Mouse (Mus musculus): ENCODE results near the gene Etfa.

Gene Etfa

DNA sequence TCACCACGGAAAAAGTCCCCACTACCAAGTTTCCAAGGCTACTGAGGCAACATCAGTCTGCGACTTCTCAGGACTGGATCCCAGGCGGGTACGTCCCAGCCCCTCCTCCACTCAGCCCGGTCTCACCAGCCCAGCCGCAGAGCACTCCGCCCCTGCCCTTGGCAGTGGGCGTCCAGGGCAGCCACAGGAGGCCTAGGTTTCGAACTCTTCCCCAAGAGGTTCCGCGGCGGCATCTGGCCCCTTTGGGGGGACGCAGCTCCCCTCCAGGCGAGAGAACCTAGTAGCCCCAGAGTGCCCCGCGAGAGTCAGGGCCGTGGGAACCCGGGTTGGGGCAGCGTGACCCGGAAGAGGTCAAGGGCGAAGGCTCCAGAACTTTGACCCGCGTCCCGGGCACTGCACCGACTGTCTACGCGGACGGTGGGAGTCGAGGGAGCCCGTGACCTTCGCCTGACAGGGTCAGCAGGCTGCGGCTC is 486 bp downstream of the Etfa start:
- peak; percentile 84 for DNase-seq (ENCODE audit: low read depth, low spot score)

DNA sequence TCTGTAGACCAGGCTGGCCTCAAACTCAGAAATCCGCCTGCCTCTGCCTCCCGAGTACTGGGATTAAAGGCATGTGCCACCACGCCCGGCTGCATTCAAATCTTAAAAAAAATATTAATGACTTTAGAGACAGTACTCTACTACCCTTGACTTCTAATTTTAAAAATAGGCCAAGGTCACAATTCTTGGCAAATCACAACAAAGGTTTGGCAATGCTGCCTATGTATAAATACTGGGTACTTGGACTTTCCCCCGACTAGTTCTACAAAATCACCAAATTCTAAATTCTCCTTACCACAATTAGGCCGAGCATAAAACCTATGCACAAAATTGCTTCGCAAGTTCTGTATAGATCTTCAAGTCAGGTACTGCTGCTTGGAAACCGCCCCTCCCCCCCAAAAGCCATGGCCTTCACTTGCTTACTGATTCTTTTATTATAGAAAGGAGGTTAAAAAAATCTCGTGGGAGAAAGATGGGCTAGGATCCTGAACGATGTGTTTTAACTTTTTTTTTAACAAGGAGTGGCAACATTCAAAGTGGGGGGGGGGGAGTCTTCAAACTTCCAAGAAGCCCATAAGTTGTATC is 1.3 kb downstream of the Etfa start:
- DNase-seq (ENCODE audit: low read depth, low spot score): no peak

DNA sequence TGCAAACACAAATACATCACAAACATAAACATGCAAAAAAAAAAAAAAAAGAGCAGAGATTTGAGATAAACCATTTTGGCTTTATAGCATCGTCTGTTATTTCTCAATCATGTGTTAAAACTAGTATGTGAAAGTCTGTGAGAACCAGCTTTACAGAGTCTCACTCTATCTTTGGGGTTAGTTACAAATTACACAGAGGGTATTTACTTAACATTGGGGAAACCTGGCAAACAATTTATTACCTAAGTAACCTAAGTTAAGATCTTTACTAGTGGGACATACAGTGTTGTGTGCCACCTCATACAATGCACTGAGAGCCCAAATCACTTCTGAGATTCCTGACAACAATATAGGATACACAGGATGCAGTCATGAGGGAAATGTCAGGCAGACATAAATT is 2.3 kb downstream of the Etfa start:
- DNase-seq (ENCODE audit: low read depth, low spot score): no peak

DNA sequence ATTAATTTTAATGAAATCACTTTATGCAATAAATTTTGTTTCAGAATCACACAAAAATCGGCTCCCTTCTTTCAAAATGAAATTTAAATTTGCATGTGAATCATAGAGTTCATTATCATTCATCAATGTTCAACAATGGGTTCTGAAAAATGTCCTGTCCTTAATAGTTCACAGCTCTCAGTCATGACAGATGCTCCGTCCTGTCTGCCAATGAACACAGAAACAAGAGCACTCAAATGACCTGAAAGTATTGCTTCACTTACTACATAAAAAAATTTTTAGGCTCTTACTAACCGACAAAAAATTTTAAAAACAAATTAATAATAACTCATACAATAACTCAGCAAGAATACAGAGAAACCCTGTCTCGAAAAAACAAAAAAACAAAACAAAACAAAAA is 3.3 kb downstream of the Etfa start:
- DNase-seq (ENCODE audit: low read depth, low spot score): no peak

DNA sequence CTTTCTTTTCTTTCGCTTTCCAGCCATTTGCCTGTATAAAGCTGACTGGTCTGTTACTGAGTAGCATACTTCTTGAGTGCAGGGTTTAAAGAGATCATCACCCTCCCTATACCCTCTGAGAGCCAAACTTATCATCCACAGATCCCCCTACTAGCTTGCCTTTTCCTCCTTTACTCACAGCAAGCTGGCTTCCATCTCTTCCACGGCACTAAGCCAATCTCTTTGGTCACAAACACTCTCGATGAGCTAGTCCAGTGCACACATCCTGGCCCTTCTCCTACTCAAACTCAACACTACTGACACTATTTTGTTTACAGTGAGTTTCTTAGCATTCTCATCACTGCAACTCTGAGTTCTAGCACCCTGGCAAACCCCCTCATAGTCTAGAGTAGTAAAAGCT is 4.1 kb downstream of the Etfa start:
- no peak for DNase-seq (ENCODE audit: low read depth, low spot score)

DNA sequence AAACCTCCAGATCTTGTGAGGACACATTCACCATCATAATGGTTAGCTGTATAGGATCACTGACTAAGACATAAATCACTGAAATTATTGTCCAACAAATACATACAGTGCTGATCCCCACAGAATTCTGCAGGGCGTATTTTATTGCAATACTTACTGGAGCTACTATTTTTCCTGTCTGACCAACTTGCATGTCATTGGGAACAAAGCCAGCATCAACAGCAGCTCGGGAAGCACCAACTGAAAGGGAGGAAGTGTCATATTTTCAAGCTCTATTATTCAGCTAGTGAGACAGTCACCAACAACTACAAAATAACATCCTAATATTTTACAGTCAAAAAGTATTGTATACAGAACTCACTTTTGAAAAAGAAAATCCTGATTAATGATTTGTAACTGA is 29.9 kb downstream of the Etfa start:
- no peak for DNase-seq (ENCODE audit: low read depth, low spot score)

DNA sequence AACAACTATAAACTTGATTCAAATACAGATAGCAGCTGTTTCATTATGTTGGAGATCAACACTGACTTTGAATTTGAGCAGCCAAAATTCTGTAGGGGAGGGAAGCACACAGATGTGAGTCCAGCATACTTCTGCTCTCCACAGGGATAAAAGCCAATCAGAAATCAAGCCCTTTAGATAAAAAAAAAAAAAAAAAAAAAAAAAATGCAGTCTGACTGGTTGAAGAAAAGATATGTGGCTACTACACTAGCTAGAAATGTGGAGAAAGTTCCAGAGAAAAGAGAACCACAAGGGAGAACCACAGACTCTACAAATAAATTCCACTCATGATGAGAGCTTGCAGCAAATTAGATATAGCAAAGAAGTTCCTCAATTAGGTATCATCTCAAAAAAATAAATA is 33.3 kb downstream of the Etfa start:
- no peak for DNase-seq (ENCODE audit: low read depth, low spot score)

DNA sequence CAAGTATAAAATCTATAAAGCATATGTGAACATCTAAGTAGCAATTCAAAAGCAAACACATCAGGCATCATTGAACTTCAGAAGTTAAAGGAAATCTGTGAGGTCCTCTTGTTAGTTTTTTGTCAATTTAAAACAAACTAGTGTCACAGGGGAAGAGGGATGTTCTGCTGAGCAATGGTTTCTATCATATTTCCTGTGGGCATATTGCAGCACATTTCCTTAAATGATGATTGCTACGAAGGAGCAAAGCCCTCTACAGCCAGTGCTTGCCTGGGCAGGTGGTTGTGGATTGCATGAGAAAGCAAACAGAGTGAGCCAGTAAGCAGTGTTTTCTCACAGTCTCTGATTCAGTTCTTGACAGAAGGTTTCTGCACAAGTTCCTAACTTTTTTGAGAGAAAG is 36.0 kb downstream of the Etfa start:
- no peak for DNase-seq (ENCODE audit: low read depth, low spot score)

DNA sequence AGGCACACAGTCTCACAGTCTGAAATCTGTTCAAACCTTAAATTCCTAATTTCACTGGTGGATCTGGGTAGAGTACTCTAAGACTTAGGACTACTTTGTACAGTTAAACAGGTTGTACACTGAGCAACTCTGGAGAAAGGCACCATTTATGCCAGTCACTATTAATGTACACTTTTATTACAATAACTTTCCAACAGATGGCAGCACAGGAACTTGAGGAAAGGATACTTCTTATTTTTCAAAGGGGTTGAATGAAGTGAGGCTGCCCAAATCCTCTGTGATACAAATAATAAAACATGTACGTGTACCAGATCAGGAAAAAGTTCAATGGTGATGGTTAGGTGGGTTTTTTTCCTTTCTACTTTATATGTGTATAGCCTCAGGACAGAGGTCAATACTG is 43.6 kb downstream of the Etfa start:
- DNase-seq (ENCODE audit: low read depth, low spot score): no peak

DNA sequence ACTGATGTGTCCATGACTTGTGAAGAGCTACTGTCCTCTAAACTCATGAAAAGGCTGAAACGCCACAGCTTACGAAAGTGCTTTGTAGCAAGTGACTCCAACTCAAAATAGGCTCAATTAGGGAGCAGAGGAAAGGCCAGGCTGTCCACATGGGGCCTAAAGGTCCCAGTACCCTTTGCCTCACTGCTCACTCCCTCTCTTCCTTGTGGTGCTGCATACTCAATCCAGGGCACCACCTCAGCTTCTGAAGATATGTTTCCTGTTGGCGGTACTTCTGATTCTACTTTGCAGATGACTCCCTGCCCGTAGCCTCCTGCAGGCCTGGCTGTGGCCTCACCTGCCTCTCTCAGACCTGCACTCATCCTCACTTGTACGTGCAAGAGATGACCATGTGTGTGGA is 58.7 kb downstream of the Etfa start:
- DNase-seq (ENCODE audit: low read depth, low spot score): no peak

DNA sequence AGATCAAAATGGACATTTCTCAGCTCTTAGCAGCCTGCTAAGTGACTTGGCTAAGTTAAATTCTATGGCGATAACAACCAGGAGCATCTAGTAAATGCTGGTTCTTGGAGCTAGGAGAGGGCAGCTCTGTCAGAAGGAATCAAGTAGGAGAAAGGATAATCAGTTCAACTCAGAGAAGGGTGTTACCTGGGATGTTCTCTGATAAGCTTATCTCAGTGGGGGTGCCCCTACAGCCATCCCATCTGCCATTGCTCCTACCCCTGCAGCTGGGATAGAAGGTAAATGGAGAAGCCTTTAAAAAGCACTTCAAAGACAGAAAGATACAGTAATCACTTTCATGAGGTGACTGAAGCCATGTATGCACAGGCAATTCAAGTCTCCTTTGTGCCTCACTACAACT is 59.1 kb downstream of the Etfa start:
- no peak for DNase-seq (ENCODE audit: low read depth, low spot score)

DNA sequence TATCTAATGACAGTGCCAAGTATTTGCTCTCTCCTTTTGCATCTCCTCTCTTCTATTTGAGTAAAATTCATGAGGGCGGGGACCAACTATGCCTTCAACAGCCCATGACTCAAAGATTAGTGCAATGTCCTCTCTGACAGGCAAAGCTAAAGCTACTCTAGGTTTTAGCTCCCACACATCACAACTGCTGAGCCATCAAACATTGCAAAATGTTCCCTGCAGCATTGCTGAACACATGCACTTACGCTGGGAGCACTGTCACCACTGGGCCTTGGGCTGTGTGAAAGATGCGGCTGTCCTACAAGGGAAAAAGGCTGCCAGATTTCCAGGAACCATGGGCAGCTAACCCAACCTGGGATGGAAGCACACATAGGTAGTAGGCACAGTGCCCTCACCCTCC is 60.6 kb downstream of the Etfa start:
- no peak for DNase-seq (ENCODE audit: low read depth, low spot score)

DNA sequence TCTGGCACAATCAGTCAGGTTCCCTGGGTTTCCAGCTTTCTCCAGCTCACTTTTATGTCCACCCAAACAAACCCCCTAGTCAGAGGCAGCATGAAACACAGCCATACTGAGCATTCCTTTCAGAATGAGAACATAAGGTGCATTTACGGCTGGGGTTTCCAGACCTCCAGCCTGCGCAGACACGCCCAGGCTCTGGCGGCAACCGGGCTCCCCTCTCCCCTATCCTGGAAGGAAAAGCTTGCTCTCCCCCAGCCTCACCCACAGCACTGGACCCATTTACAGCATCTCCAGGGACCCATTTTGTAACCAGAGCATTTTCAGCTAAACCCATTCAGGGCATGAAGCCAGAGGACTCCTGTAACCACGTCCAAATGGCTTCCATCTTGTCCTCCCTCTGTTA is 62.0 kb downstream of the Etfa start:
- DNase-seq (ENCODE audit: low read depth, low spot score): no peak

DNA sequence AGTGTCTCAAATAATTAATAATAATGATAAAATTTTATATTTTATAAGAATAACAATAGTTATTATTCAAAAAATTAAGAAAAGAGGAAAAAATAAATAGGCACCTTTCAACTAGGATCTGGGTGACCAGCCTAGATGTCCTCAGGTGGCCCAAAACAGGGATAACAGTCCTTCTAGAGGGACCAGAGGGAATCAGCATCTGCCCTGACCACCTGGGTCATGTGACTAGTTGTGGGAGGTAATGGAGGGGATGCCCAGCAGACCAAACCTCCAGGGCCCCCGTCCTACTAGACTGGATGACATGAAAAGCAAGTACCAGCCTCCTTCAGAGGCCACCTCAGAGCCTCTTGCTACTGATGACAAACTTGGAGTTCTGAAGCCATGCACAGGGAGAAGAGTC is 62.9 kb downstream of the Etfa start:
- DNase-seq (ENCODE audit: low read depth, low spot score): no peak

DNA sequence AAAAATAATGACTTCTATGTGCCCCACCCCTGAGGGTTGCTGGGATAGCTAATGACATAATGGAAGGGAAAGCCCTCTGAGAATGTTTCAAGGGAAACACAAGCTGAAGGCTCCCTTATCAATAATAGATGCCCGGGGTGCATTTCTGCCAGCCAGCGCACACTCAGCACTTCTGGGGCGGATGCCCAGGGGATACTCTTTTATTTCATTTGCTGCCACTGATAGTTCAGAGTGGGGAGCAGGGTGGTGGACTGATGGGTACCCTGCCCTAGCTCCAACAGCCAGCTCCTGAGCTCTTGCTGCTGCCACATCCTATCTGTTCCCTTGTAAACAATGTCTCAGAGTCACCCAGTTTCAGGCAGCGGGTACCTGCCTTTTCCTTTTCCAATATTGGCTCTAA is 64.5 kb downstream of the Etfa start:
- no peak for DNase-seq (ENCODE audit: low read depth, low spot score)

DNA sequence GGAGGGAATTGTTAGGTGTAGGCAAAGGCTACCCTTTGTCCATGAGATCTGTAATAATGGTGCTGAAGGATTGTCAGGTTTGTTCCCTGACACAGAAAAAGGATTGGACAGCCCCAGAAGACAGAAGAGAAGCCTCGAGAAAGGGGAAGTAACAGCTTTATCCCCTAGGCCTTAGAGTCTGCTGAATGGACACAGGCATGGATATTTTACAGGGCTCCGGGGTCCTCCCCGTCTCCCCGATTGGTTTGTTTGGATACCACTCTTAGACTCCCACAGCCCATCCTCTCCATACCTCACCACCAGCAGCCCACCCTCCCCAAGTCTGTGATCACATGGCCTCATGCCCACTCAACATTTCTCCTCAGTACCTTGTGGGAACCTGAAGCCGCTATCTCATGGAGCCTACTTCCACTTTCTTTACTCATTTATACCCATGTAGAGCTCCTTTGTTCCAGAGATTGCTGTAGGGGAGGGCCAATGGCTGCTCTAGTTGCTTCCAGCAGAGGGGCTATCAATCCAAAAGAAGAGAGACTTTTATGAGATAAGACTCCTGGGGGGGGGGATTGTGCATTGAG is 72.8 kb downstream of the Etfa start:
- DNase-seq (ENCODE audit: low read depth, low spot score): no peak

DNA sequence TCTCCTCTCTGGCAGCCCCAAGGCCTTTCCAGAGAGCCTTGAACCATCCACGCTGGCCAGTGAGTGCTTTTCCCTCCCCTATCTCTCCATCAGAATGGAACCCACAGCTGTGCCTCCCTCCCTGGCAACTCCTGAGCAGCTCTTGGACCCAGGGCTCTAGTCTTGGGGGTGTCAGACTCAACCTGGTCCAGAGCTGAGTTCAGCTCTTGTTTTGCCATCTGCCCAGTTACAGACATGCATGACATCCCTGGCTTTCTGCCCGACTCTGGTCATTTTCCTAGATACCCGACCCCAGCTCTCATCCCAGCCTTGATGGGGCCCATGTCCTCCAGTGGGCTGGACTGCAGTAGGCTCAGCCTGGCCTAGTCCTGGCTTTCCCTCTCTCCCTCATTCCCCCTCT is 73.6 kb downstream of the Etfa start:
- DNase-seq (ENCODE audit: low read depth, low spot score): no peak

DNA sequence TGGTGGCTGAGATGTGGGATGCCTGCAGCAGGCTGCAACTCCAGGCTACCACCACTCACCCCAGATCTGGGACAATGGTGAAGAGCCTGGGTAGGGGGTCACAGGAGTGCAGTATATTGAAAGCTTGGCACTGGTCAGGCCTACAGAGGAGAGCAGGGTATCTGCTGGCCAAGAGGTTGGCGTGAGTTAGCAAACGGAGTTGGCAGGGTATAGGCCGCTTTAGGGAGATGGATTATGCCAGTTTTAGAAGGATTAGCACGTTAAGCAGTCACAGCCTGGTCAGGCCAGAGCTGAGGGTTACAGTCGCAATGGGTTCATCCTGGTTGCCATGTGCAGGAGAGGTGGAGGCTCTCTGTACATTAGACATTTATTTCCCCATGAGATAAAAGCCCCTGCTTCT is 78.2 kb downstream of the Etfa start:
- DNase-seq (ENCODE audit: low read depth, low spot score): no peak

DNA sequence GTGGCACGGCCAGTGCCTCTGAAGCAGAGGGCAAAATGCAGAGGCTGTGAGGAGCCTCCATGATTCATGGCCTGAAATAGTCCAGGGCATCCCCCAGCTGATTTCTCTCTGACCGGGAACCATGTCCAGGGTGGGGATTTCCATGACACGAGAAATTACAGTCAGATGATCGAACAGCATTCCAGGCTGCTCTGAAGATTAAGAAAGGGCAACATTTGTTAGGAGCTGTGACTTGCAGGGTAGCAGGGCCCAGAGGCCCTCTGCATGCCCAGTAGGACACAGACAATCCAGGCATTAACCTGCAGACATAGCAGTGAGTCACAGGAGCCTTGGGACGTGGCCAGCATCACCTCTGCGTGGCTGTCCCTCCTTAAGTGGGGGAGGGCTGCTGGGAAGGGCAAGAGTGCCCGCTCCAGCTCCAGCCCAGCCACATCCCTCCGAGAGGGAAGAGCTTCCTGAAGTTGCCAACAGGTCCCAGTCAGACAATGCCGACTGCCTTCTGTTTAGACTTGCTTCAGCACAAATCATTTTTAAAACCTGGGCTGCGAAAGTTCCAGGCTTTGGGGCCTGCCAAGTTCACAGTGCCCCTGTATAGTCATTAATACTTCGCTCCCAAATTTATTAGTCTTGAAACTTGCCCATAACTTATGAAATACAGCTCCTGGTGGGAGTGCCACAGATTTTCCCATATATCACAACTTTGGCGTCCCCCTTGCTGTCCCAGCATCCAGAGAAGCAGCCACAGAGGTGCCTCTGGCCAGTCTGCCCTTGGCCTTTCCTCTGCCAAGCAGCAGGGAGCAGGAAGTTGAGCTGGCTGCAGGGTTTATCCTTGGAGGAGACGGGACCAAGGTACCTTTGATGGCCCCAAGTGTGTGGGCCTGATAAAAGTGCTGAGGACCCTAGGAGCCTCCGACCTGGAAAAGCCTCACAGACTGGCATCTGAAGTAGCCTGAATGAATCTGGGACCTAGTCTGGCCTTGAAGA is 79.4 kb downstream of the Etfa start:
- no peak for DNase-seq (ENCODE audit: low read depth, low spot score)

DNA sequence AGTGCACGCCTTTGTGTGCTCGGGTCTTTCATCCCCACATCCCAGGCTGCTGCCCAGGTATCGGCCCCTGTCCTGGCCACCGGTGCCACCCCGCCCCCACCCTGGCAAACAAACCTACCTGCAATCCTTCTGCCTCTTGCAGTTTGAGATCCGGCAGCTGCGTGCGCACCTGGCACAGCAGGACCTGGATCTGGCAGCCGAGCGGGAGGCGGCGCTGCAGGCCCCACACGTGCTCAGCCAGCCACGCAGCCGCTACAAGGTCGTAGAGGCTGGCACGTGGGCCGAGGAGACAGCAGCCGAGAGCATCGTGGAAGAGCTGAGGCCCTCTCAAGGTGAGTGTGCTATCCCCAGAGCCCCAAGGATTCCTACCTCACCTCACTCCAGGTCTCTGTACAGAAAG is 81.9 kb downstream of the Etfa start:
- peak; percentile 81 for DNase-seq (ENCODE audit: low read depth, low spot score)

DNA sequence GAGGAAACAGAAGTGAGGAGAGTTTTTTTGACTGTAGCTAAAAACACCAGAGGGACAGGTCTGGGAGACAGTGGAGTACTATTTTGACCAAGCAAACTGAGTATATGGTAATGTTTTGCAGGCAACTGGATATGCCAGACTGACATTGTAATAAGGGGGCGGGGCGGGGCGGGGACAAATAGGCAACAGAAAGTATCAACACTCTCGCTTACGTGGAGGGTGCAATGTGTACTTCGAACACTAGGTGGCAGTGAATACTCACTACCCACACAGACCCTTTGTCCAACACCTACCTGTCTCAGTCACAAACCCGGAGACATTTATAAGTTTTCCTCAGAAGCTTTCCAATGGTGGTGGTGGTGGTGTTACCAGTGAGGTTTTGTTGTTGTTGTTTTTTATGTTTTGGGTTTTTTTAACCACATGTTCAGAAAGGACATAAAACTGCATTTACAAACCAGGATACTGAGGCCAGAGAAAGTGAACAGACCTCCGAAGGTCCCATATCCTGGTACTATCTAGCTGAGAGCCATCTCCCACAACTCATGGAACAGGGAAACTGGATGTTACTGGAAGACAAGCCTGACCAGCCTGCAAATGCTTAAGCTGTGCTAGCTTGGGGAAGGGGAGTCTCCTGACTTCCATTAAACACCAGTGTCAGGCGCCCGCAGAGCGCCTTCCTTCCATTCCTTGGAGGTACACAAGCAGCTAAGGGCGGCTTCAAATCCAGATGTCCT is 82.6 kb downstream of the Etfa start:
- DNase-seq (ENCODE audit: low read depth, low spot score): peak; percentile 92

DNA sequence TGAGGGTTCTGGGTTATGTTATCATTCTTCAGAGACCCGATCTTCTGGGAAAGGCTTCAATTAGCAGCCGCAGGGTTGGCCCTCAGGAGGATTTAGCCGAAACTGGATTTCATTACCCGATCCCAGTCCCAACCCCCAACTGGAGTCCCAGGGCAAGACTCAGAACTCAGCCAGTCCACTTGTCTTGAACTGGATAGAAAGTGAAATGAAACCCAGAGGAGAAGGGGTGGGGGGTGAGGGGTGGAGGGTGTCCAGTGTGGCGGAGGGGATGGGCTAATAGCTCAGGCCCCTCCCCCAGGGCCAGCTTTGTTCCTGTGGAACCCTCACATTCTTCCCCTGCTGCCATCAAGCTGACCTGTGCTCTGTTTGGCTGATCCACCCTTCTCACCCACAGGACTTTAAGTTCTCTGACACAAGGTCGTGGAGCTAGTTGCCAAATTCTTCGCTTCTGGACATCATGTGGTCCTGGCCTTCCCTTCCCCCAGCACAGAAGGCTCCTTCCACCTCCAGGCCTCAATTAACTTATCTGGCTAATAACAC is 86.7 kb downstream of the Etfa start:
- no peak for DNase-seq (ENCODE audit: low read depth, low spot score)

All from ZHBTc4 (cell line).